Mouse (Mus musculus) right cerebral cortex, postnatal 14 days (tissue): ENCODE results near the gene Rab3c.
A peak's percentile ranks its signal among the peaks of the same experiment; 100 is the strongest.

ENCODE experiments used
- DNase-seq: peaks from one replicate; pipeline ENCODE4 v3.0.0; 2022

The Rab3c gene

DNA sequence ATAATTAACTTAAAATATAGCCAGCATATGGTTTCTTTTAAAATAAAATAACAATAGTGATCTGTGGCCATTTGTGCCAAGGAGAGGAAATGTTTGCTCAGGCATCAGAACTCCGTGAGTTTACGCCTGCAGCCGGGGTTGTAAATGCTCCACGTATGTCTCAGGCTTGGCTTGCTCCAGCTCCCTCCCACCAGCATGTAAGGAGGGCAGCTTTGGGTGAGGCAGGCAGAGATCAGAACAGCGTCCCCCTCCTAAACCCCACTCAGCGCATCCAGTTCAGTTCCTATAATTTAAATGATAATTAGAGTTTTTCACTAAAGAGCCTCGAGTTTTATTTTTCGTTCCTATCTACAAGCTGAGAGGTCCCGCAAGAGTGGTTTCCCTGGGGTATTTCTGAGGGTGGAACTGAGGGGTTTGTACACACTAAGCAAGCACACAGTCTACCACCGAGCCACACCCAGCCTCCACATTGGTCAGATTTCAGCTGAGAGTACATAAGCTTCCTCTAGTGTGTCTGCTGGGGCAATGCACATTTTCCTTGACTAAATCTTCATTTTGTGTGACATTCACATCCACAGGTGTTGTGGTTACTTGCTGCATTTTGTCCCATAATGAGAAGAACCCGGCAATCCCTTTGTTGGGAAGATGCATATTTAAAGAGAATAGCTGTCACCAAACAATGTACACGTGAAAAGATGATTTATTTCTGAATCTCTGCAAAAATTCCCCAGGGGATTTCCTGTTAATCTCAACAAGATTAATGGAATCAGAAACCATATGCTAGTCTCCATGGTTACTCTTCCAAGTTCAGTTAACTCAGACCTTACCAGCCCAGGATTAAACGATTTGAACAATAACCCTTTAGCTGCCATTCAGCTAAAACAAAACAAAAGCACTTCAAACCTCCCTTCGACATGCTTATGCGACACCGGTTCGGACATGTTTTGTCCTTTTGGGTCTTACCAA lies 186.8 kb downstream of the Rab3c start:
- no peak for DNase-seq

GRCm38 (mm10) chr13:110083961-110084360 lies 196.8 kb downstream of the Rab3c start:
- no peak for DNase-seq

- no peak for DNase-seq
These were observed 199.6 kb downstream of the Rab3c start for GRCm38 (mm10) chr13:110081174-110081573.

DNA sequence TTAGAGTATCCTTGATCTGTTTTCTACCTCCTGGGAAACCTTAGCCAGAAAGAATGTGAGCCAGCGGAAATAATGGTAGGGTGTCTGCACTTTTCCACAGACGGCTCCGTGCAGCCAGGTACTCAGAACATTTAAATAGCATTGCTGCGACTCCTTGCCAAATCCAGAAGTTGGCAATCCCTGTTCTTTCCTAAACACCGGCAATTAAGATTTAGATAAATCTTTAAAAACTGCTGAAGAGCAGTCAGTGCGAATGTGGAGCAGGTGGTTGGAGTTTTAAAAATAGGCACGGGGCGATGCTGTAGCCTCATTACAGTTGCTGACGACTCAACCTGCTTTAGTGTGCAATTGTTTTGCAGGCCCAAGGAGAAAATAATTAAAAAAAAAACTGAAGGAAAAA lies 205.2 kb downstream of the Rab3c start:
- no peak for DNase-seq

DNA sequence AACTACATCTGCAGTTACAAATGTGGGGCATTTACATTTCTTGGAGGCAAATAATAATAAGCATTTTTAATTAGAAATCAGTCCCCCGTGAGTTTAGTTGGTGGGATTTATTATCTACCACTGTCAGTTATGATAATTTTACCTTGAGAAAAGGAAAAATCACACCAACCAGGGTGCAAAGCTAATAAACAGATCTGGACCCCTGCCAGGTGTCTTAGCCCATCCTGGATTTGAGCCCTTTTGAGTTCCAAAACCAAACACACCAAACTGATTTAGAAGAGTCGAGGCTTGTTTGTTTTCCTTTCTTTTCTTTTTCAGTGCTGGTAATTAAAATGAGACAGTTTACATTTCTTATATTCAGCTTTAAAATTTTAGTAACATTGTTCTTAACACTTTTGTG lies 206.6 kb downstream of the Rab3c start:
- no peak for DNase-seq

DNA sequence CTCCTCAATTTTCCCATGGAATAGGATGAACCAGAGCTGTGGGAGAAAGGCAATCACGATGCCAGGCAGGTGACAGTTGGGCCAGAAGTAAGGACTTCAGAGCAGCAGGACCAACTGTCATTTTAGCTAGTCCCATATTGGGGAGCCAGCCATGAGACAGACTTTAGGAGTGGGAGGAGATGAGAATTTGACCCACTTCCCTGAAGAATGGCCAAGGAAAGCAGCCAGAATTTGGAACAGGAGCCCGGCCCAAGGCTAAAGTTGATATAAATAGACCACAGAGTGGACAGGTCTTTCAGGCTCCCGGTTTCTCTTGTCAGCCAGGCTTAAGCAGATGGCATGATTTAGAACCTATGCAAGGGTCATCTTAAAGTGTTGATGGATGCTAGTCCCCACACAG lies 213.6 kb downstream of the Rab3c start:
- no peak for DNase-seq

- DNase-seq, result no peak
These were observed 214.1 kb downstream of the Rab3c start for GRCm38 (mm10) chr13:110066674-110067073.

GRCm38 (mm10) chr13:110062835-110063411 lies 217.9 kb downstream of the Rab3c start:
- DNase-seq, result peak; percentile 73

GRCm38 (mm10) chr13:110062288-110062687 lies 218.5 kb downstream of the Rab3c start:
- DNase-seq, result no peak

DNA sequence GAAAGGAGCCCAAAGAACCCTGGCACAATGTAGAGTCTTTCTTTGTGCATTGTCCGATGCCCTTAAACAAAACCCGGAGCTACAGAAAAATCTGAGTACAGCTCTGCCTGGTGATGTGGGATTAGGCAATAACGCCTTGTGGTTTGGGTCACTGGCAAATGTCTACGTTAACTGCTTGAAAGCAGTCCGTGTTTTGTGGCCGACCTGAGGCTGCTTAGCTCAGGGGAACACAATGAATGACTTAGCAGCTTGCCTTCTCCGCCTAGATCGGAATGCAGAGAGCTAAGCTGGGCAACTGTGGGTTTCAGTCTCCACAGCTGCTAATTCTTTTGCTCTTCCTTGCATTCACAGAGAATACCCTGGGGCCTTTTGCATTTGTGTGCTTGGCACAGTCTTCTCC lies 226.3 kb downstream of the Rab3c start:
- DNase-seq, result no peak

GRCm38 (mm10) chr13:110048767-110049434 lies 231.9 kb downstream of the Rab3c start:
- DNase-seq, result no peak

- no peak for DNase-seq
These were observed 236.4 kb downstream of the Rab3c start for GRCm38 (mm10) chr13:110044418-110044817.

DNA sequence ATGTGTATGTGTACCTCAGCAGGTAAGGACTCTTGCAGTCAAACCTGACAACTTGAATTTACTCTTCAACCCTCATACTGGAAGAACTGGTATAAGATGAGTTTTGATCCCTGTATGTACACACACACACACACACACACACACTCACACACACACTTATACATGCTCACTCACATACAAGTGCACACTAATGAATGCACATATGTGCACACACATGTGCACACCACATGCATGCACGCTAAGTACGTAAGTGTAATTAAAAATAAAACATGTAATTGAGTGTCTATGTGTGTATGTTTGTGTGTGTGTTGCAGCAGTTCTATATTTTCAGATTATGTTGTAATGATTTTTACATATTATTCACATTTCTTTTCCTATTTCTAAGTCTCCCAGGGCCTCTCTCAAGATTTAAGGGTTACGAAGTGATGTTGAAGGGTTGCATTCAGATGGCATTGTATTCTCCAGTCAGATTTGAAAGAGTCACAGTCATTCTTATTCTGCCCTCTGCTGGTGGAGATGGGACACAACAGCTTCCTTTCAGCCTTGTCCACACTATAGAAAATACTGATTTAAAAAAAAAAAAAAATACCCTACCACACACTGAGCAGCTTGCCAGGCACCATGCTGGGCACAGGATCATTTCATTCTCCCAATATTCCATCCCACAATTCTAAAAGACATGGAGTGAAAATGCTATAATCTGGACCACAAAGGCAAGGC lies 240.9 kb downstream of the Rab3c start:
- peak; percentile 49 for DNase-seq

DNA sequence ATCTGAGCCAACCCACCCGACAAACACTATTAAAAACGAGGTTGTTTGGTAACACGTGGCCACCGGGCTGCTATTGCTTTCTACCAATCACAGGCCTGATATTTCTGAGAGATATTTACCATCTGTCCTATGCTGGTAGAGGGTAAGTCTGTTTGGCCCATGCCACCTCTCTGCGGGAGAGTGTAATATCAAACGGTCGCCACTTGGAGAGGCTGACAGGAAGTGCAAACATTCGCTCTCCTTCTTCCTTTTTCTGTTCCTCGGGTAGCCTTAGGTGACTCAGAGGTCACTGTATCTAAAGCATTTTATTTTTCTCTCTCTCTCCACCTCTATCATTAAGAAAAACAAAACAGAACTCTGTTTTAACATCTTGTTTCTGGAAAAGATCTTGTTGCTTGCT lies 241.6 kb downstream of the Rab3c start:
- DNase-seq, result no peak

GRCm38 (mm10) chr13:110038521-110038920 lies 242.3 kb downstream of the Rab3c start:
- no peak for DNase-seq

DNA sequence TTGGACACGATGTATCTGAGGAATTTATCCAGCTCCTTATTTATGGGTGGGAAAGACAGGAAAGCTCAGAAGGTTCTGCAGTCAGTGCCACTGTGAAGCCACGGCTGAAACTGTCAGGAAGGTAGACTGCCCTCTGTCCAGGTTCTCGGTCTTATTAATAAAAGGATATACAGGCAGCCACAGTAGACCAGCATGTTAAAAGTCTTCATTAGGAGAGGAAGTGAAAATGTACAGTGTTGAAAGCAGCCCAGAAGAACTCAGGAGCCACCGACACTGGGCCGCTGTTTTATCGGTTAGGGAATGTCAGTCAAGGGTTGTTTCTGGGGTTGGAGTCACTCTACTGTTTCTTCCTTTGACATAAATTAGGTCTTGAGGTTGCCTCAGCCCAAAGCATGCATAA lies 245.9 kb downstream of the Rab3c start:
- DNase-seq, result no peak

GRCm38 (mm10) chr13:110034041-110034440 lies 246.8 kb downstream of the Rab3c start:
- no peak for DNase-seq

- no peak for DNase-seq
These were observed 248.9 kb downstream of the Rab3c start for GRCm38 (mm10) chr13:110031886-110032285.

- no peak for DNase-seq
These were observed 249.7 kb downstream of the Rab3c start for GRCm38 (mm10) chr13:110031061-110031460.

DNA sequence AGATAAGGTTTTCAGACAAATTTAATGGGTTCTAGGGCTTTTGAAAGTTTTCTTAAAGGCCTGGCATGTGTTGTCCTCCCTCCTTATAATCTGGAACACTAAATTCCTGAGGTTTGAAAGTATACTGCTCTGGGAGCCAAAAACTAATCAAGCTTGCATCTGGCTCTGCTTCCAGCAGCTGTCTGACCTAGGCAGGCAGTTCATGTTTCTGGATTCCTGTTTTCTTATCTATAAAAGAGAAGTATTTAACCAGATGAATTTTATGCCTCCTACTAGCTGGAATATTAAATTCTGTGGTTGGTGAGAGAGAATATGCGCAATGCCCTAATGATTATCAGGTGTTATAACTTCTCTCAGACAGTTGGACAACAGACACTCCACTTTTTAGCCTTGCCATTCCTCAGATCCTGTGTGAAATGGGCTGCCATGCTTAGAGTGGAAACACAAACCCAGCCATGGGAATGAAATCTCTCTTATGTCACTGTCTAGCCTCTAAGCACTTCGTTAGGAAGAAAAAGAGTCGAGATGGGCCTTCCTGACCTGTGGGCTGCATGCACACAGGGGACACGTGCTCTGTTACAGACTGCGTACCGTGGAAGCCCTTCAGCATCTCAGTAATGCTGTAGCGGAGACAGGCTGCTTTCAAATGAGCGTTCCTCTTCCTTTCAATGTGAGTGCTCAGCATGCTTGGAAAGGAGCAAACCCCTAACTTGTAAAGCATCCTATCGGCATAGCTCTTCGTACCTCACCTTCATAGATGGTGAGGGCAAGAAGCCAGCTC lies 256.2 kb downstream of the Rab3c start:
- no peak for DNase-seq

GRCm38 (mm10) chr13:110023031-110023430 lies 257.8 kb downstream of the Rab3c start:
- DNase-seq, result no peak

DNA sequence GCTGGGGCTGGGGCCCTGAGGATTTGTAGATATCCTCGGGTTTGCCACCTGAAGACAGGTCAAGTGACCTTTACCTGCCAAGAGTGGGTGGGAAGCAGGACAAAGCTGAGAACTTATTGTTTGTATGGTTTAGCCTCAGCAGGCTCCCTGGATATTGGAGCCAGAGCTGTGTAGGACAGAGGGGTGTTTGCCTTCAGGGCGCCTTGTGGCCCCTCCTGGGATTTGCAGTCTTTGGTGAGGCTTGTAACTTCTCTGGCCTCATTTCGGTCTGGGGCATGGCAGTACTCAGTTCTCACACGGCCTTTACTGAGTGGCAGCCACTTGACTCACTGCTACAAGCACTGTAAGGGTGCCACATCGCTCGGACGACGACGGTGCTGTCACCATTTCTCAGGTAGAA lies 261.0 kb downstream of the Rab3c start:
- DNase-seq, result no peak
